ENCODE assay signal across 9 mouse cellular contexts in genomic region chr2:119548371-119548660, GRCm38 (mm10). TPM values are rescaled to one million over a fixed set of nuclear protein-coding genes. Genes with fewer than 3 reads are reported as not detected.
A peak's percentile ranks its signal among the peaks of the same experiment; 100 is the strongest.
DNase-seq lines count a peak whose midpoint lies in the region; ATAC-seq lines count a peak whose summit lies in the region.
"Had no signal": no experiment of that assay in that cellular context is flagged by ENCODE, and none has a peak within 500 bp of the region (broad histone marks: within the 10 kb centered on the region; RNA-seq: fewer than 3 reads in every experiment).

No protein-coding gene starts in this region.

- no peaks in the 10 kb centered on the region for H3K27me3 ChIP-seq in lung, embryonic 15.5 days
- no peaks in the 10 kb centered on the region for H3K27me3 ChIP-seq in embryonic facial prominence, embryonic 15.5 days
- H3K27me3 ChIP-seq in limb, embryonic 10.5 days (ENCODE audit: low read depth, poor library complexity, severe bottlenecking), result no peaks in the 10 kb centered on the region
- H3K27me3 ChIP-seq in neural tube, embryonic 14.5 days (ENCODE audit: control insufficient read depth, insufficient read depth, low read length), result no peaks in the 10 kb centered on the region

- no peak for ATAC-seq in lung, embryonic 15.5 days (ENCODE audit: borderline replicate concordance, extremely low read depth, low FRiP score, low TSS enrichment)
- ATAC-seq in embryonic facial prominence, embryonic 15.5 days (ENCODE audit: insufficient number of reproducible peaks, low FRiP score, low TSS enrichment, low read depth), result no peak
- ATAC-seq in neural tube, embryonic 14.5 days (ENCODE audit: low read depth), result no peak

- H3K27ac ChIP-seq in lung, embryonic 15.5 days, result peak overlapping the region; percentile 46
- H3K27ac ChIP-seq in embryonic facial prominence, embryonic 15.5 days (replicated peaks), result no peak overlapping the region
- H3K27ac ChIP-seq in limb, embryonic 10.5 days, result peak overlapping the region; percentile 85; the same call in 1 of the 2 replicates
- no peak overlapping the region for H3K27ac ChIP-seq in neural tube, embryonic 14.5 days (ENCODE audit: low read depth, low read length)

- 5% methylated on average over 3 of the region's 3 CpGs for WGBS in lung, embryonic 15.5 days
- WGBS in embryonic facial prominence, embryonic 15.5 days, result 6% methylated on average over 3 of the region's 3 CpGs
- WGBS in limb, embryonic 10.5 days, result 24% methylated on average over 3 of the region's 3 CpGs
- 10% methylated on average over 3 of the region's 3 CpGs for WGBS in neural tube, embryonic 14.5 days

- no peaks in the 10 kb centered on the region for H3K36me3 ChIP-seq in lung, embryonic 15.5 days
- no peaks in the 10 kb centered on the region for H3K36me3 ChIP-seq in embryonic facial prominence, embryonic 15.5 days
- H3K36me3 ChIP-seq in limb, embryonic 10.5 days, result 0 out of 2 replicates have a peak, but pooled peaks cover 4% of the 10 kb centered on the region
- H3K36me3 ChIP-seq in neural tube, embryonic 14.5 days (ENCODE audit: control insufficient read depth, insufficient read depth, low read length), result no peaks in the 10 kb centered on the region

- no peaks in the 10 kb centered on the region for H3K9me3 ChIP-seq in lung, embryonic 15.5 days
- no peaks in the 10 kb centered on the region for H3K9me3 ChIP-seq in embryonic facial prominence, embryonic 15.5 days (replicated peaks)
- no peaks in the 10 kb centered on the region for H3K9me3 ChIP-seq in limb, embryonic 10.5 days (replicated peaks)
- H3K9me3 ChIP-seq in neural tube, embryonic 14.5 days (ENCODE audit: control insufficient read depth, low read length), result no peaks in the 10 kb centered on the region

- no peak for DNase-seq in lung, postnatal 10 days
- no peak for DNase-seq in limb, embryonic 10.5 days (ENCODE audit: low spot score)
- no peak for DNase-seq in gastrocnemius, adult 18-20 months (ENCODE audit: low spot score)
- no peak for DNase-seq in testis, postnatal 14 days (ENCODE audit: low spot score)
- no peak for DNase-seq in kidney, adult 8-10 months
- DNase-seq: kidney, postnatal 4 days had no signal

- H3K4me1 ChIP-seq in lung, embryonic 15.5 days, result peaks cover 19% of the 10 kb centered on the region
- H3K4me1 ChIP-seq in embryonic facial prominence, embryonic 15.5 days, result peaks cover 12% of the 10 kb centered on the region
- H3K4me1 ChIP-seq in limb, embryonic 10.5 days, result peaks cover 17% of the 10 kb centered on the region
- H3K4me1 ChIP-seq in neural tube, embryonic 14.5 days (ENCODE audit: control insufficient read depth, insufficient read depth, low read length), result peaks cover 12% of the 10 kb centered on the region

- peak overlapping the region; percentile 77 for H3K4me2 ChIP-seq in lung, embryonic 15.5 days
- peak overlapping the region; percentile 79 for H3K4me2 ChIP-seq in embryonic facial prominence, embryonic 15.5 days (replicated peaks)
- H3K4me2 ChIP-seq in neural tube, embryonic 14.5 days (ENCODE audit: low read depth, low read length), result peak overlapping the region; percentile 50

- peak overlapping the region; percentile 63 for H3K9ac ChIP-seq in lung, embryonic 15.5 days
- peak overlapping the region; percentile 65 for H3K9ac ChIP-seq in embryonic facial prominence, embryonic 15.5 days
- peak overlapping the region; percentile 64 for H3K9ac ChIP-seq in neural tube, embryonic 14.5 days (replicated peaks; ENCODE audit: low read depth, low read length)

- H3K4me3 ChIP-seq in lung, embryonic 15.5 days, result peak overlapping the region; percentile 62
- H3K4me3 ChIP-seq in embryonic facial prominence, embryonic 15.5 days (replicated peaks), result peak overlapping the region; percentile 81
- peak overlapping the region; percentile 78 for H3K4me3 ChIP-seq in limb, embryonic 10.5 days
- H3K4me3 ChIP-seq in neural tube, embryonic 14.5 days (ENCODE audit: low read depth, low read length), result peak overlapping the region; percentile 64

RNA-seq across cellular contexts. Expression of gene Chp1, which starts 0.8 kb away (rescaled TPM):
- 61.1 and 62.2 TPM in 2 replicates for polyA plus RNA-seq in lung, embryonic 15.5 days (2015; fragmentation: Nextera tagmentation; extraction: Ambion mirVana)
- polyA plus RNA-seq in embryonic facial prominence, embryonic 15.5 days (2015; fragmentation: Nextera tagmentation; extraction: Ambion mirVana), result 69.3 and 70.3 TPM in 2 replicates
- 46.9 and 57.3 TPM in 2 replicates for polyA plus RNA-seq in limb, embryonic 10.5 days (2016; fragmentation: Nextera tagmentation; extraction: Ambion mirVana)
- 52.6 and 67.9 TPM in 2 replicates for polyA plus RNA-seq in neural tube, embryonic 14.5 days (2014; fragmentation: Nextera tagmentation; extraction: Ambion mirVana)
- 10 to 100 TPM; 75.7 to 78.6 TPM for total RNA-seq in gastrocnemius, adult 18-20 months (2021)

RNA-seq across cellular contexts. Expression of gene Exd1, which starts 0.9 kb away (rescaled TPM):
- polyA plus RNA-seq in lung, embryonic 15.5 days (2015; fragmentation: Nextera tagmentation; extraction: Ambion mirVana), result 0.21 and 0.60 TPM in 2 replicates
- 0.29 and 0.43 TPM in 2 replicates for polyA plus RNA-seq in embryonic facial prominence, embryonic 15.5 days (2015; fragmentation: Nextera tagmentation; extraction: Ambion mirVana)
- polyA plus RNA-seq in limb, embryonic 10.5 days (2016; fragmentation: Nextera tagmentation; extraction: Ambion mirVana), result 0.44 and 0.67 TPM in 2 replicates
- polyA plus RNA-seq in neural tube, embryonic 14.5 days (2014; fragmentation: Nextera tagmentation; extraction: Ambion mirVana), result 0.62 and 1.0 TPM in 2 replicates
- total RNA-seq in gastrocnemius, adult 18-20 months (2021), result 1 to 10 TPM; 1.2 to 1.9 TPM

Comparison
In these comparisons a context has a peak if more than half of its experiments do, and no peak if none do; other contexts are left out.
1. H3K27ac ChIP-seq: peak in lung, embryonic 15.5 days (single experiment) and limb, embryonic 10.5 days (single experiment); none in embryonic facial prominence, embryonic 15.5 days (single experiment) and neural tube, embryonic 14.5 days (single experiment).
2. Peak in every context shown above with its lines, with median percentiles within 50 percentile points of each other: H3K4me2 ChIP-seq, H3K4me3 ChIP-seq and H3K9ac ChIP-seq.